Mouse (Mus musculus) ES-Bruce4 (cell line): ENCODE data around the gene Nab1. TPM values are rescaled to one million over a fixed set of nuclear protein-coding genes. Genes with fewer than 3 reads are reported as not detected.

ENCODE experiments used
- H3K27ac ChIP-seq: 2 replicates; pipeline ENCODE4 v1.5.1; 2012; ENCODE audit warnings: low read length, inconsistent platforms; ENCODE audit not compliant: insufficient read depth
- H3K27me3 ChIP-seq: 2 replicates; pipeline ENCODE4 v1.6.1; 2012; ENCODE audit warnings: mild to moderate bottlenecking, low read length, inconsistent platforms; ENCODE audit not compliant: control insufficient read depth, poor library complexity, insufficient read depth, severe bottlenecking
- H3K36me3 ChIP-seq: 2 replicates; pipeline ENCODE4 v1.6.1; 2012; ENCODE audit warnings: inconsistent platforms, mild to moderate bottlenecking, low read length, moderate library complexity; ENCODE audit not compliant: control insufficient read depth, poor library complexity, insufficient read depth, severe bottlenecking
- H3K4me1 ChIP-seq: one replicate; pipeline ENCODE4 v1.8.1; 2011; ENCODE audit warnings: low read length; ENCODE audit not compliant: control insufficient read depth, insufficient read depth
- H3K4me3 ChIP-seq: 2 replicates; pipeline ENCODE4 v1.5.1; 2011; ENCODE audit warnings: low read depth, mild to moderate bottlenecking, low read length
- H3K9ac ChIP-seq: 2 replicates; pipeline ENCODE4 v1.6.1; 2012; ENCODE audit warnings: low read depth, mild to moderate bottlenecking, inconsistent platforms; ENCODE audit not compliant: poor library complexity, severe bottlenecking
- H3K9me3 ChIP-seq: replicated peaks from 2 replicates; pipeline ENCODE4 v1.6.1; 2012; ENCODE audit warnings: mild to moderate bottlenecking, low read length, inconsistent platforms; ENCODE audit not compliant: control insufficient read depth, poor library complexity, insufficient read depth, severe bottlenecking
- CTCF ChIP-seq: IDR thresholded peaks from one replicate; pipeline ENCODE4 v1.8.1; 2011; ENCODE audit warnings: low read depth, low read length
- EP300 ChIP-seq: IDR thresholded peaks from 2 replicates; pipeline ENCODE4 v1.6.1; 2011; ENCODE audit warnings: low read depth, low read length; ENCODE audit not compliant: insufficient read depth
- POLR2A ChIP-seq: IDR thresholded peaks from one replicate; pipeline ENCODE4 v1.8.1; 2011; ENCODE audit warnings: low read length; ENCODE audit not compliant: insufficient read depth
- polyA plus RNA-seq: library from polyadenylated mRNA; stranded (reverse); fragments of >200 nt; gene quantifications from 2 replicates; pipeline ENCODE4 v1.2.4, GENCODE M21; 2011; ENCODE audit warnings: low read depth; ENCODE audit not compliant: missing spikeins, insufficient read depth, insufficient read length

The Nab1 gene
- polyA plus RNA-seq, 1 experiment: 12.0 TPM

- Histone ChIP-seq H3K9ac (no peak overlapping the region), H3K9me3 (no peaks in the 10 kb centered on the region), H3K4me3 (no peak overlapping the region), H3K4me1 (no peaks in the 10 kb centered on the region), H3K27ac (no peak overlapping the region), H3K36me3 (no peaks in the 10 kb centered on the region), H3K27me3 (no peaks in the 10 kb centered on the region)
- no peak for TF ChIP-seq EP300
- TF ChIP-seq CTCF: no peak
- TF ChIP-seq POLR2A: no peak
Measured at GRCm38 (mm10) chr1:52435856-52436255, 64.6 kb downstream of the Nab1 start.

- Histone ChIP-seq H3K9ac (no peak overlapping the region), H3K9me3 (no peaks in the 10 kb centered on the region), H3K4me3 (no peak overlapping the region), H3K4me1 (no peaks in the 10 kb centered on the region), H3K27ac (no peak overlapping the region), H3K36me3 (no peaks in the 10 kb centered on the region), H3K27me3 (no peaks in the 10 kb centered on the region)
- no peak for TF ChIP-seq EP300
Measured at GRCm38 (mm10) chr1:52434085-52434484, 66.4 kb downstream of the Nab1 start.

DNA sequence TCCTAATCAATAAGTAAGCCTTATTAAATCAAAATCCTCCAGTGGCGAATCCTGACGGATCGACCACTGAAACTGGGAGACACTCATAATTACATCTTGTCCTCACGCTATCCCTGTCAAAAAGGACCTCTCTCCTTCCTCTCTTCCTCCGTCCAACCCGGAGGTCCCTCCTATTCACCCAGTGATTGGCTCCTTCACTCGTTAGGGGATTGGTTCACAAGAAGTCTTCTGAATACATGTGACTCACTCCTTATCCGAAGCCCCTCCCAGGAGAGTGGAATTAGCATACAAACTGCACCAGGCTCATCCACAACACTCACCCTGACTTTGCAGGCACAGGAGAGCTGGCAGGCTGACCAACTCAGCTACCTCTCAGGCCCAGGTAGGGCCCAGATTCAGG is 68.7 kb downstream of the Nab1 start:
- no peaks in the 10 kb centered on the region for H3K4me1 ChIP-seq
- H3K9me3 ChIP-seq: no peaks in the 10 kb centered on the region
- no peak overlapping the region for H3K27ac ChIP-seq
- H3K36me3 ChIP-seq: no peaks in the 10 kb centered on the region
- no peak overlapping the region for H3K9ac ChIP-seq
- no peak overlapping the region for H3K4me3 ChIP-seq
- TF ChIP-seq EP300 (no peak), CTCF (no peak), POLR2A (no peak)
- H3K27me3 ChIP-seq: no peaks in the 10 kb centered on the region

GRCm38 (mm10) chr1:52430606-52431005 is 69.9 kb downstream of the Nab1 start:
- no peaks in the 10 kb centered on the region for H3K9me3 ChIP-seq
- H3K36me3 ChIP-seq: no peaks in the 10 kb centered on the region
- H3K4me3 ChIP-seq: no peak overlapping the region
- TF ChIP-seq CTCF (no peak), EP300 (no peak), POLR2A (no peak)
- H3K9ac ChIP-seq: no peak overlapping the region
- H3K27ac ChIP-seq: no peak overlapping the region
- H3K4me1 ChIP-seq: no peaks in the 10 kb centered on the region
- no peaks in the 10 kb centered on the region for H3K27me3 ChIP-seq

DNA sequence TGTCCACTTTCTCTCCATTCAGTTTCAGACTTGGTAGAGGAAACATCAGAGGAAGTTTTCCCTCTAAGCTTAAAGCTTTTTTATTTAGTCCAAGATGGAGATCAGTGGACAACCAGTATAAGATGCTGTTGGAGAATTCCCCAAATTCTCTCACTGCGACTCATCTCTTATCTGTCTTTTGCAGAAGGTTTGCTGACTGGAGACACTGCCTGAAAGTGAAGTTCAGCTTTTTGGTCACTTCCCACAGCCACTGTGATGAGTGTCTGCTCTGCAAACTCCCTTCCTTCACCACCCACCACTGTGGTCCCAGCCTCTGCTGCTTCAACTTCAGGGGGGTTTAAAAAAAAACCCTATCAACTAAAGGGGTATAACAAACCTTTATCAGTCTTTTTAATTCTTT is 70.4 kb downstream of the Nab1 start:
- H3K27me3 ChIP-seq: no peaks in the 10 kb centered on the region

GRCm38 (mm10) chr1:52427841-52428464 is 72.5 kb downstream of the Nab1 start:
- H3K27me3 ChIP-seq: no peaks in the 10 kb centered on the region
- no peak overlapping the region for H3K4me3 ChIP-seq
- H3K27ac ChIP-seq: no peak overlapping the region
- TF ChIP-seq CTCF: no peak
- no peak for TF ChIP-seq EP300
- no peak for TF ChIP-seq POLR2A
- no peak overlapping the region for H3K9ac ChIP-seq
- H3K9me3 ChIP-seq: no peaks in the 10 kb centered on the region
- no peaks in the 10 kb centered on the region for H3K36me3 ChIP-seq
- no peaks in the 10 kb centered on the region for H3K4me1 ChIP-seq

More for the DNA sequence above, 70.4 kb downstream of the Nab1 start:
- Histone ChIP-seq H3K36me3 (no peaks in the 10 kb centered on the region), H3K27ac (no peak overlapping the region), H3K4me3 (no peak overlapping the region), H3K9me3 (no peaks in the 10 kb centered on the region), H3K4me1 (no peaks in the 10 kb centered on the region), H3K9ac (no peak overlapping the region)
- TF ChIP-seq CTCF (no peak), EP300 (no peak), POLR2A (no peak)
